Comparison of ENCODE assay signal across 8 mouse cellular contexts in the genomic region with DNA sequence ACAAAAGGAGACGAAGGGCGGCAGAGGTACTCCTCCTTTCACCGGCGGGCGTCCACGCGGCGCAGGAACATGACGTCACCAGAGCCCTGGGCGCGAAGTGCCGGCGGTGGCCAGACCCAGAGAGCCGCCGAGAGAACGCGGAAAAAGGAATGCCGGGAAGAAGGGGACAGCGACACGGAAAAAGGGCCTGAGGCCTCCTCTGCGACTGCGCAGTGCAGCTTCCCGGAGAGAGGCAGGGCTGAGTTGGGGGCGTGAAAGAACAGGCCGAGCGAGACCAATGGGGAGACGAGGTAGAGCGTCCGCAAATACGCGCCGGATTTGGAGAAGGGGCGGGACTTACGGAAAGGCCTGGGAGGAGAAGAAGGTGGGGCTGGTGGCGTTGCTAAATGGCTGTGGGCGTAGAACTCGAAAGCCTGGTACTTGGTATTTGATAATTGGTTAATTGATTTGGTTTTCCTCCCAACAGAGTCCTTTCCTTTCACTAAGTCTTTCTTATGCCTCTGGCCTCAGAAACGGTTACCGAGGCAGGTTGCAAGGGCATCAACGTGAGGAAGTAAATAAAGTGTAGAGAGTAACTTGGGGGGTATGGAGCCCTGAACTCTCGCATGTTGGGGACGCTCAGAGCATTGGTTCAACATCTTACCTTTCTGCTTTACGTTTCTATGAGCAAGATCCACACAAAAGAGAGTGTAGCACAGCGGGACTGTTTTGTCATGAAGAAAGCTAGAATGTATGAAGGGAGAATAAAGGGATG. TPM values are rescaled to one million over a fixed set of nuclear protein-coding genes. Genes with fewer than 3 reads are reported as not detected.
DNase-seq lines count a peak whose midpoint lies in the region; ATAC-seq lines count a peak whose summit lies in the region.

A gene (minus strand): TSS at position 183 of the 754 bp plus-strand sequence.

- peak; percentile 96 for DNase-seq in adrenal gland, adult (ENCODE audit: inconsistent age in 2 of 2, low spot score in 1 of 2)
- DNase-seq in embryo, embryonic 10.5 days (ENCODE audit: low spot score): peak; percentile 93
- peak; percentile 92 for DNase-seq in gastrocnemius, postnatal 14 days
- DNase-seq in left cerebral cortex, postnatal 10 days (ENCODE audit: extremely low spot score in 1 of 2, low spot score in 2 of 2): peak; percentile 91 to 95
- peak; percentile 91 for DNase-seq in right cerebral cortex, postnatal 25 days
- peak; percentile 88 to 90 for DNase-seq in urinary bladder, postnatal 4 days (ENCODE audit: low spot score in 2 of 2)

- intact Hi-C loops in gastrocnemius, postnatal 14 days (cut with DNase I; ENCODE audit: low total_unique reads): no loop called here
- intact Hi-C loops in left cerebral cortex, postnatal 10 days (cut with DNase I): no loop called here

- ATAC-seq in inflammation-experienced regulatory T-cells, adult 6 months: peak; percentile 99
- ATAC-seq in megakaryocyte-erythroid progenitor cell, adult 5-6 weeks (replicated peaks; ENCODE audit: low FRiP score, low TSS enrichment, poor library complexity, severe bottlenecking): peak; percentile 100

RNA-seq across cellular contexts. Expression of the gene that starts here (rescaled TPM):
- 10 to 100 TPM; 16.7 to 17.4 TPM for total RNA-seq in gastrocnemius, postnatal 14 days (2021)
- polyA plus RNA-seq in inflammation-experienced regulatory T-cells, adult 6 months (2017; shearing (Covaris generic)): 1 to 10 TPM; 5.7 to 7.3 (median 6.3) TPM
- total RNA-seq in left cerebral cortex, postnatal 10 days (2021): 10 to 100 TPM; 36.7 to 37.8 TPM
- 18.4 and 24.0 TPM in 2 replicates for total RNA-seq in megakaryocyte-erythroid progenitor cell, adult 5-6 weeks (2014; fragmentation: Nextera tagmentation)
- total RNA-seq in megakaryocyte-erythroid progenitor cell, adult 5-6 weeks (2017): 17.1 and 26.8 TPM in 2 replicates

Comparison
In these comparisons a context has a peak if more than half of its experiments do, and no peak if none do; other contexts are left out.
1. Peak in every context shown above with its lines: DNase-seq and ATAC-seq.